Mouse (Mus musculus) left cerebral cortex, adult 11 months (tissue): ENCODE measurements at regions not wholly inside any gene's neighbourhood (a gene's known extent, or its start where the extent isn't known, plus 50 kb on each side); places are given as distances from the start of the nearest gene placed in this dataset.

ENCODE experiments used
- DNase-seq: peaks from one replicate; pipeline ENCODE4 v3.0.0; 2022; ENCODE audit warnings: low spot score

DNA sequence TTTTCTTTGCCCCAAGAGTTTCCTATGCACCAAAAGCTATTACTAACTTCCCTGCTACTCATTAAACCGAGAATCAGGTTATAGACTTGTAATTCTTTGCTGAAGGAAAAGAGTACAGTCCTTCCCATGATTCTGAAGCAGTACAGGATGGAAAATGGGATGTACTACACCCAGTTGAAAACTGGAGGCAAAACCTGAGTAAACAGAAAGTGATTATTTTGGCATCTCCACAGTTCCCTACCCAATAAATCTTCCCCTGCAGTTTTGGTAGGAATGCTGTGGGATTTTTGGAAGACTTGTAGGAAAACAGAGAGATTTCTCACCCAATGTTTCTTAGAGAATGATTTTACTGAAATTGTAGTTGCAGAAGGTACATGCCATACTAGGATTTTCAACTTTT, 268.5 kb downstream of the Dio2 start:
- no peak for DNase-seq

DNA sequence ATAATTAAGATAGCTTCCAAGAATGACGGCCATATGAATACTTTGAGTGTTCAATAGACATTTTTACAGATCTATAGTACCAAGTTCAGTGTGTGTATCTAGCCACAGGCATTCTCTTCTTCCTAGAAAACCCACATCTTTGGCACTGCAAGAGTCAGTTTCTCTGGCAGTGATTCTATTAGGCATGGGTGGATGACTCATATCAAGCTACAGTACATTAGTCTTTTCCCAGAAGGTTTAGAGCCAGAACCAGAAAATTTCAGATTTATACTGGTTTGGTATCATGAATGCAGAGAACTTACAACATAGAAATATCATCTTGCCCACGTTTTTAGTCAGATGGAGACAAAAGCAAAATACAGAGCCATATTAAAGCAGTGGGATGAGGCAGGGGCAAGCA, 278.1 kb downstream of the Dio2 start:
- DNase-seq: no peak

DNA sequence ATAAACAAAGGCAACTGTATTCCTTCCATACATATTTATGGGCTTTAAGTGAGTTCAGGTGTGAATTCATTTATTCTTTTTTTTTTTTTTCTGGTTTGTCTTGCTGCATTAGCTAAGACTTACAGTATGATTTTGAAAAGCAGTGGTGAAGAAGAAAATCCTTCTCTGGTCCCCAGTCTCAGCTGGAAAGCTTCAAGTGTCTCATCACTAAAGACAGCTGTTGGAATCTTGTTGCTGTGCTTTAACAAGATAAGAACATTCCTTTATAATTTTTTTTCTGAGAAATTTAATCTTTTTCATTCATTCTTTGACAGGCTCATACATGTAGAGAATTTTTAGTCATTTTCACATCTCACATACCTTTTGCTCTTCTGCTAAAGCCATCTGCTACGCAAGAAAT, 297.6 kb downstream of the Dio2 start:
- no peak for DNase-seq

DNA sequence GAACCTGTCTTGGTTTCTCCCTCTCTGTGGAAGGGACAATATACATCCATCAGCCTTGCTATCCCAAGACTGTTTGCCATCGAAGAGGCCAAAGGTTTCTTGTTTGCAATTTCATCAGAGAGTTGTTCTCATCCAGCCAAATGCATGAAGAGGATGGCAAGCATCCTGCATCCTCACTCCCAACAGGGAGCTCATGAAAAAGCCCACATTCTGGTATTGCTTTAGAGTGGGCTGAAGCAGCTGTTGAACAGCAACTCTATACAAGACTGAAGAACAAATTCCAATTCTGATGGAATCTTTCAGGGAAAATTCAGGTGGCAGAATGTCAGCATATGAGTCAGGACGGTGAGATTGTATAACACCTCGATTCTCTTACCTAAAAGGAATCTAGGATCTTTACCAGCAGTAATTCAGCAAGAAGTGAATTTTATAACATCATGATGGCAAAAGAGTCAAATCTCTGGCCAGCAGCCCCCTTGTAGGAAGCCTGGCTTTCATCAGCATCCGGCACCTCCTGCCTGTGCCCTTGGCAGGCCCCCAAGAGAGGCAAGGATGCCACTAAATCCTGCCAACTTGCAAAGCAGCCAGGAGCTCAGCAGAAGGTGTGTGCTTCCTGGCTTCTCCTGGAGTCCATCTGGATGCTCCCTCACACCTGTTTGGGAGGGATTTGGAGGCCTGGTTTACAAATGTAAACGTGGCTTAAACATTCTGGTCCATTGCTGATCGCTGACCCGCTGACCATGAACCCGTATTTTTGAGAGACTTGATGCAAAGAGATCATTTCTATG, 312.8 kb downstream of the Dio2 start:
- peak; percentile 14 for DNase-seq

DNA sequence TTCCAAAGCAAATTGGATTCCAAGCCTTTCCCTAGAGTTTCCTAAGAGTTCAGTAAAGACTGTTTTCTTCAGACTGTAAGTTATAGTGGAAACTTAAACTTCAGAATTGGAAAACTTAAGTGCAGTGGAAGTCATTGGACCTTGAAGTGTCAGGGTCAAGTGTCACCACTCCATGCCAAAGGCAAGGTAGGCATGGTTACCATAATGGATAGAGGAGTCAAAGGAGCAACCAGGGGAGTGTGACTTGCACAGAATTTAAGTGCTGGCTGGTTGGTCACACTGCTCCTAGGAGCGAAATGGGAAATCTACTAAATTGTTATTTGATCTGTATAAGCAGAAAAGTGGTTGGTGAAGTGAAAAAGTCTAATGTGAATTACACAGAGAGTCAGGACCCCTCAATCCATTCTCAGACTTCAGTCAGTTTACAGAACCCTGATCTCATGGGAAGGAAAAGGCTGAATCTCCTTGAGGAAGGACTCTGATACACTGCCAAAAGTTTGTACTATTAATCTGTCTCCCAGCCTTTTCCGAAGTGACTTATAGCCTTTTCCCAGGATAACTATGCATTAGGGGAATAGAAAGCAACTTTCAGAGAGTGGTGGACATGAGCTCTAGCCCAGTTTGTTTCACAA, 320.5 kb downstream of the Dio2 start:
- DNase-seq: no peak

DNA sequence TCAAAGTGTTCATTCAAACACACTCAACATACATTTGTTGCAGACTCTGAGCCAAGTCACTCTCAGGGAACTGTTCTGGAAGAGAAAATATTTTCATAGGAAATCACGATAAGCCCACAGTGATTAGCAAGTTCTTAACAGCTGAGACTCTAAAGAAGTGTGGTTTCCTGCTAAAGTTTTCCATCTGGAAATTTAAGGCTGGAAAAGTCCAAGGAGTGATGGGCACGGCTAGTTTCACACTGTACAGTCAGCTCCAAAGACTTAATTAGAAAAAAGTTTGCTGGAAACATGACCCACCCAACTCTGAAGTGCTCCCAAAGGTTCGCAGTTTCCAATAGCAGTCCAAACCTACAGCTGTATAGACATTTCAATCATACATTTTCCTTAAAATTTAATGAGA, 329.5 kb downstream of the Dio2 start:
- no peak for DNase-seq

DNA sequence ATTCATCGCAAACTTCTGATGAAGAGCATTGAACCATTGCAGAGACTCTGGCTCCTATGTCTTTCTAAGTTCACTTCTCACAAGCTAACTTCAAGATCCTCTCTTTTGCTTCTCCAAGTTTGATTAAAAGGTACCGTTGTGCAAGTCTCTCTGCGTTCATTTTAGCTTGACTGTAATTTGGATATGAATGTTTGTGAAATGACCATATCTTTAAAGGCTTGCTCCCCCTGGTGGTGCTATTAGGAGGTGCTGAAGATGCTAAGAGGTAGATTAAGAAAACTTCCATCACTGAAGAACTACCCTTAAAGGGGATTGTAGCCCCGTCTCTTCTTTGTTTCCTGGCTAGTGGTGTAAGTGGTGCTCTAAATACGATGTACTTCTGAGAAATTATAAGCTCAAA, 339.7 kb downstream of the Dio2 start:
- peak; percentile 3 for DNase-seq
